Mouse (Mus musculus) embryonic facial prominence, embryonic 14.5 days (tissue): ENCODE measurements around the gene Thsd7a. TPM values are rescaled to one million over a fixed set of nuclear protein-coding genes. Genes with fewer than 3 reads are reported as not detected.

Experiments
- ATAC-seq: fragments of 200-750 bp; cut with Nextera tagmentation; 2 replicates; pipeline ENCODE4 v1.8.0; 2017; ENCODE audit warnings: low read depth, moderate number of reproducible peaks, moderate TSS enrichment
- DNase-seq: peaks from one replicate; pipeline ENCODE4 v3.0.0-alpha.2; 2015; ENCODE audit warnings: low spot score
- H3K27ac ChIP-seq: fragments of 300-500 bp; sonication (generic); replicated peaks from 2 replicates; pipeline ENCODE4 v1.5.1; 2014; ENCODE audit warnings: low read depth, mild to moderate bottlenecking, low read length, moderate library complexity
- H3K27me3 ChIP-seq: fragments of 300-500 bp; sonication (generic); replicated peaks from 2 replicates; pipeline ENCODE4 v1.6.1; 2014; ENCODE audit warnings: low read length; ENCODE audit not compliant: control insufficient read depth, insufficient read depth
- H3K36me3 ChIP-seq: fragments of 300-500 bp; sonication (generic); 2 replicates; pipeline ENCODE4 v1.6.1; 2014; ENCODE audit warnings: low read length, mixed read lengths; ENCODE audit not compliant: control insufficient read depth, insufficient read depth
- H3K4me1 ChIP-seq: fragments of 300-500 bp; sonication (generic); 2 replicates; pipeline ENCODE4 v1.6.1; 2014; ENCODE audit warnings: antibody characterized with exemption, low read length; ENCODE audit not compliant: control insufficient read depth, insufficient read depth
- H3K4me2 ChIP-seq: fragments of 300-500 bp; sonication (generic); 2 replicates; pipeline ENCODE4 v1.6.1; 2014; ENCODE audit warnings: low read depth, mild to moderate bottlenecking, low read length, moderate library complexity, mixed read lengths
- H3K4me3 ChIP-seq: fragments of 300-500 bp; sonication (generic); 2 replicates; pipeline ENCODE4 v1.5.1; 2014; ENCODE audit warnings: low read depth, mild to moderate bottlenecking, low read length
- H3K9ac ChIP-seq: fragments of 300-500 bp; sonication (generic); 2 replicates; pipeline ENCODE4 v1.6.1; 2014; ENCODE audit warnings: low read depth, mild to moderate bottlenecking, low read length, moderate library complexity, mixed read lengths
- H3K9me3 ChIP-seq: fragments of 300-500 bp; sonication (generic); 2 replicates; pipeline ENCODE4 v1.6.1; 2016; ENCODE audit warnings: low read length; ENCODE audit not compliant: control insufficient read depth
- WGBS: fragments of 180-500 bp; shearing (Covaris S2); extraction: QIAGEN DNeasy Blood & Tissue Kit; methylation state at CpG from one replicate; pipeline ENCODE4 v1.1.7; 2014; 5-methylcytosine and 5-hydroxymethylcytosine counted together
- polyA plus RNA-seq: library from polyadenylated mRNA; unstranded; fragments of >200 nt; fragmentation: Nextera tagmentation; extraction: Ambion mirVana; gene quantifications from 2 replicates; pipeline ENCODE4 v1.2.1, GENCODE M21; 2014

Gene Thsd7a
- polyA plus RNA-seq, 1 experiment from 2014 or later, result 4.9 TPM

GRCm38 (mm10) chr6:12506877-12507276, 242.3 kb downstream of the Thsd7a start:
- no peak overlapping the region for H3K9ac ChIP-seq
- H3K4me2 ChIP-seq, result no peak overlapping the region
- no peaks in the 10 kb centered on the region for H3K27me3 ChIP-seq
- ATAC-seq (no peak), DNase-seq (no peak)
- H3K36me3 ChIP-seq, result no peaks in the 10 kb centered on the region
- H3K27ac ChIP-seq, result no peak overlapping the region
- no peak overlapping the region for H3K4me3 ChIP-seq
- WGBS, result 79% methylated on average over 2 of the region's 2 CpGs
- H3K4me1 ChIP-seq, result no peaks in the 10 kb centered on the region
- no peaks in the 10 kb centered on the region for H3K9me3 ChIP-seq

DNA sequence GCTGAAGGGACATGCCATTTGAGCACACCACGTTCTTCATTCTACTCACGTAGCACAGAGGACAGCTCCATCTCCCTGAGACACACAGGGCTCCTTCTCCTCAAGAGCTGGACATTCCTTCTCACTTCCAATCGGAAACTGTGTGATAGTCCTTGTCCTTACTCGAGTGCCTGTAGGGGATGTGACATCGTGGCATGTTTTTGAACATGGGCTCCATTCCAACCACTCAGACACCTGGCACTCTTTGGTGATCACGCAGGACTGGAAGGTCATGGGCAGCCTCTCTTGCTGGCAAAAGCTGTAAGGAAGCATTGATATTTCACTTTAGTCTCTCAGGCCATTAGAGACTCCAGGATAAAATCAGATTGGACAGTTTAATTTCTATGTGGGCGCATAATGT, 245.3 kb downstream of the Thsd7a start:
- H3K4me2 ChIP-seq, result no peak overlapping the region
- H3K9me3 ChIP-seq, result no peaks in the 10 kb centered on the region
- H3K4me3 ChIP-seq, result no peak overlapping the region
- H3K9ac ChIP-seq, result no peak overlapping the region
- WGBS, result 86% methylated on average over 7 of the region's 7 CpGs
- no peaks in the 10 kb centered on the region for H3K4me1 ChIP-seq
- H3K27me3 ChIP-seq, result no peaks in the 10 kb centered on the region
- DNase-seq (no peak), ATAC-seq (no peak)
- H3K27ac ChIP-seq, result no peak overlapping the region
- H3K36me3 ChIP-seq, result no peaks in the 10 kb centered on the region

DNA sequence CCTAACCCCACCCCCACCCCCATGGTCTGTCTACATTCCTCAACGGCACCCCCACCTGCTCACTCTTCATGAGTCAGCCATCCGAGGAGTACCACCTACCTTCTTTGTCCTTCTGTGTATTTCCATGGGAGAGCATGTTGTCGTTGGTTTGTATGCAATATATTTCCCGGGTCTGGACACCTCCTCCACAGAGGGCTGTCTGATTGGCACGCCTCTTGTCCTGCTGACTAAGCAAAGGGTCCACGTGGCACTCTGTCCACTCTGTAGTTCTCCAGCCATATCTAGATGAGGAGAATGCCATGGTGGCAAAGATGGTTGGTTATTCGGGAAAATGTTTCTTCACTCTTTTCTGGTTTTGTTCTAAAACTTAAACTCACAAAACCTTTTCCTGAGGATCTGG, 248.3 kb downstream of the Thsd7a start:
- DNase-seq, result no peak
- no peak overlapping the region for H3K4me3 ChIP-seq
- H3K27ac ChIP-seq, result no peak overlapping the region
- no peaks in the 10 kb centered on the region for H3K27me3 ChIP-seq
- no peak overlapping the region for H3K4me2 ChIP-seq
- 83% methylated on average over 7 of the region's 7 CpGs for WGBS
- H3K36me3 ChIP-seq, result no peaks in the 10 kb centered on the region
- no peak for ATAC-seq
- H3K9ac ChIP-seq, result no peak overlapping the region
- no peaks in the 10 kb centered on the region for H3K4me1 ChIP-seq
- no peaks in the 10 kb centered on the region for H3K9me3 ChIP-seq

GRCm38 (mm10) chr6:12499866-12500265, 249.3 kb downstream of the Thsd7a start:
- DNase-seq (no peak), ATAC-seq (no peak)
- H3K9ac ChIP-seq, result no peak overlapping the region
- no peak overlapping the region for H3K27ac ChIP-seq
- H3K4me2 ChIP-seq, result no peak overlapping the region
- H3K4me1 ChIP-seq, result no peaks in the 10 kb centered on the region
- H3K4me3 ChIP-seq, result no peak overlapping the region
- no peaks in the 10 kb centered on the region for H3K27me3 ChIP-seq
- H3K36me3 ChIP-seq, result no peaks in the 10 kb centered on the region
- no peaks in the 10 kb centered on the region for H3K9me3 ChIP-seq

- ATAC-seq, result no peak
- H3K4me2 ChIP-seq, result no peak overlapping the region
- no peaks in the 10 kb centered on the region for H3K4me1 ChIP-seq
- H3K4me3 ChIP-seq, result no peak overlapping the region
- H3K9ac ChIP-seq, result no peak overlapping the region
- no peaks in the 10 kb centered on the region for H3K36me3 ChIP-seq
- WGBS, result 93% methylated on average over 1 of the region's 1 CpGs
- no peaks in the 10 kb centered on the region for H3K27me3 ChIP-seq
- no peak for DNase-seq
- no peak overlapping the region for H3K27ac ChIP-seq
- H3K9me3 ChIP-seq, result no peaks in the 10 kb centered on the region
Measured at GRCm38 (mm10) chr6:12493571-12493970, 255.6 kb downstream of the Thsd7a start.

DNA sequence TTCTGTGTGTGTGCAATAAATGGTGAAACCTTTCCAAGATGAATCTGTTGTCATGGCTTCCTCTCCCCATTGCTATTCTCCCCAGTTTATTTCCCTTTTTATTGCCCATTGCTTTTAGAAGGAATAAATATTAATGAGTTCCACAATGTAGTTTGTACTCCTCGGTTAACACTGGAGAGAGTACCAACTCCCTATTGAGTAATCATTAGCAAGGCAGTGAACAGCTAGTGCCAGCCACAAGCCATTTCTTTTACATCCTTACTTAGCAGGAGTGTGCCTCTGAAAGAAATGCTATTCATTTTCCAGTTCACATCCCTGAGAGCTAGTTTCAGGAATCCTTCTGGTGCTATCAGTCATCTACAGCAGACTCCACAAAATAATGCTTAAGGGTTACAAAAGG, 260.3 kb downstream of the Thsd7a start:
- Histone ChIP-seq H3K9me3 (no peaks in the 10 kb centered on the region), H3K27ac (no peak overlapping the region), H3K4me2 (no peak overlapping the region), H3K4me1 (no peaks in the 10 kb centered on the region), H3K9ac (no peak overlapping the region), H3K4me3 (no peak overlapping the region), H3K27me3 (no peaks in the 10 kb centered on the region), H3K36me3 (no peaks in the 10 kb centered on the region)
- DNase-seq (no peak), ATAC-seq (no peak)
- WGBS, result 45% methylated on average over 1 of the region's 1 CpGs

GRCm38 (mm10) chr6:12481527-12482163, 267.6 kb downstream of the Thsd7a start:
- Histone ChIP-seq H3K36me3 (no peaks in the 10 kb centered on the region), H3K4me2 (no peak overlapping the region), H3K27ac (no peak overlapping the region), H3K4me3 (no peak overlapping the region), H3K4me1 (no peaks in the 10 kb centered on the region), H3K9ac (no peak overlapping the region), H3K27me3 (no peaks in the 10 kb centered on the region), H3K9me3 (no peaks in the 10 kb centered on the region)
- 73% methylated on average over 5 of the region's 5 CpGs for WGBS
- no peak for ATAC-seq
- no peak for DNase-seq

- no peaks in the 10 kb centered on the region for H3K9me3 ChIP-seq
- H3K4me3 ChIP-seq, result no peak overlapping the region
- H3K36me3 ChIP-seq, result no peaks in the 10 kb centered on the region
- WGBS, result 74% methylated on average over 1 of the region's 1 CpGs
- no peak overlapping the region for H3K4me2 ChIP-seq
- H3K27ac ChIP-seq, result no peak overlapping the region
- DNase-seq, result no peak
- H3K9ac ChIP-seq, result no peak overlapping the region
- 0 out of 2 replicates have a peak, but pooled peaks have one; percentile 6 for ATAC-seq
- H3K4me1 ChIP-seq, result no peaks in the 10 kb centered on the region
- no peaks in the 10 kb centered on the region for H3K27me3 ChIP-seq
Measured at GRCm38 (mm10) chr6:12478359-12478758, 270.9 kb downstream of the Thsd7a start.

GRCm38 (mm10) chr6:12470935-12471334, 278.3 kb downstream of the Thsd7a start:
- H3K9ac ChIP-seq, result no peak overlapping the region
- no peaks in the 10 kb centered on the region for H3K4me1 ChIP-seq
- H3K4me3 ChIP-seq, result no peak overlapping the region
- DNase-seq, result no peak
- no peak overlapping the region for H3K4me2 ChIP-seq
- no peaks in the 10 kb centered on the region for H3K36me3 ChIP-seq
- no peaks in the 10 kb centered on the region for H3K27me3 ChIP-seq
- ATAC-seq, result no peak
- no peaks in the 10 kb centered on the region for H3K9me3 ChIP-seq
- no peak overlapping the region for H3K27ac ChIP-seq
- WGBS, result 78% methylated on average over 2 of the region's 2 CpGs
